Mouse (Mus musculus) forebrain, embryonic 11.5 days (tissue): ENCODE measurements around the gene Vasn. TPM values are rescaled to one million over a fixed set of nuclear protein-coding genes. Genes with fewer than 3 reads are reported as not detected.

Experiments
- polyA plus RNA-seq: library from polyadenylated mRNA; unstranded; fragments of >200 nt; fragmentation: Nextera tagmentation; extraction: Ambion mirVana; gene quantifications from 2 replicates; pipeline ENCODE4 v1.2.1, GENCODE M21; 2014

The Vasn gene
- polyA plus RNA-seq, 1 experiment from 2014 or later, result 7.6 TPM

Other genes with a start within 250 kb of the Vasn start
- 0.84 and 0.96 TPM in 2 replicates for gene Adcy9, start 219.4 kb upstream of the Vasn start, polyA plus RNA-seq
- 23.3 and 23.7 TPM in 2 replicates for gene Srl, start 98.1 kb upstream of the Vasn start, polyA plus RNA-seq
- 27.7 and 28.6 TPM in 2 replicates for gene Tfap4, start 80.1 kb upstream of the Vasn start, polyA plus RNA-seq
- gene Glis2, start 45.2 kb upstream of the Vasn start, polyA plus RNA-seq, result 31.3 and 34.5 TPM in 2 replicates
- gene Pam16, start 15.0 kb upstream of the Vasn start, polyA plus RNA-seq, result 87.4 and 91.4 TPM in 2 replicates
- gene Dnaja3, start within 50 bp of the Vasn start, polyA plus RNA-seq, result 57.7 and 60.7 TPM in 2 replicates
- gene Coro7, start 39.8 kb downstream of the Vasn start, polyA plus RNA-seq, result 20.5 and 23.3 TPM in 2 replicates
- 212 and 220 TPM in 2 replicates for gene Nmral1, start 79.4 kb downstream of the Vasn start, polyA plus RNA-seq
- gene Hmox2, start 86.4 kb downstream of the Vasn start, polyA plus RNA-seq, result 74.3 and 80.3 TPM in 2 replicates
- 107 and 109 TPM in 2 replicates for gene Cdip1, start 150.4 kb downstream of the Vasn start, polyA plus RNA-seq
- gene 4930562C15Rik, start 195.5 kb downstream of the Vasn start, polyA plus RNA-seq, result 0.36 TPM in 1 of 2 replicates, not detected in the other
- gene Ubald1, start 240.4 kb downstream of the Vasn start, polyA plus RNA-seq, result 23.9 TPM in 2 replicates
- gene Mgrn1, start 246.3 kb downstream of the Vasn start, polyA plus RNA-seq, result 69.9 and 77.2 TPM in 2 replicates